In genomic region chr5:52565813-52566531, GRCm38 (mm10) we compare ENCODE assay signal across 7 mouse cellular contexts. TPM values are rescaled to one million over a fixed set of nuclear protein-coding genes. Genes with fewer than 3 reads are reported as not detected.
DNase-seq lines count a peak whose midpoint lies in the region; ATAC-seq lines count a peak whose summit lies in the region.

Gene Lgi2, minus strand, starts transcription at chr5:52566462.

- H3K4me3 ChIP-seq in embryonic facial prominence, embryonic 11.5 days (ENCODE audit: low read depth, low read length), result peak within 1 kb of the TSS; percentile 62
- H3K4me3 ChIP-seq in midbrain, embryonic 14.5 days (replicated peaks; ENCODE audit: low read depth, low read length), result peak within 1 kb of the TSS; percentile 54

- intact Hi-C loops in left cerebral cortex, postnatal 25 days (cut with DNase I), result loop anchor here (5.0 kb wide), 2 partner anchors 51 to 91 kb away; no protein-coding TSS in a partner anchor

- no peaks in the 10 kb centered on the region for H3K36me3 ChIP-seq in embryonic facial prominence, embryonic 11.5 days (replicated peaks; ENCODE audit: control insufficient read depth, insufficient read depth, low read depth, low read length)
- no peaks in the 10 kb centered on the region for H3K36me3 ChIP-seq in midbrain, embryonic 14.5 days (ENCODE audit: control insufficient read depth, insufficient read depth, low read length)

- peak within 1 kb of the TSS; percentile 65 for H3K9ac ChIP-seq in embryonic facial prominence, embryonic 11.5 days (replicated peaks; ENCODE audit: low read length)
- H3K9ac ChIP-seq in midbrain, embryonic 14.5 days (replicated peaks; ENCODE audit: low read length), result peak within 1 kb of the TSS; percentile 74

- H3K9me3 ChIP-seq in embryonic facial prominence, embryonic 11.5 days (replicated peaks; ENCODE audit: control insufficient read depth, low read length), result no peaks in the 10 kb centered on the region; the same call in 1 of the 2 replicates
- H3K9me3 ChIP-seq in midbrain, embryonic 14.5 days (ENCODE audit: control insufficient read depth, low read length), result no peaks in the 10 kb centered on the region

- WGBS in embryonic facial prominence, embryonic 11.5 days, result under 1% methylated on average over 46 of the region's 83 CpGs
- WGBS in midbrain, embryonic 14.5 days, result under 1% methylated on average over 80 of the region's 83 CpGs

- peak within 1 kb of the TSS; percentile 97 for H3K4me2 ChIP-seq in embryonic facial prominence, embryonic 11.5 days (ENCODE audit: low read depth, low read length)
- peak within 1 kb of the TSS; percentile 97 for H3K4me2 ChIP-seq in midbrain, embryonic 14.5 days (ENCODE audit: low read length)

- no peaks in the 10 kb centered on the region for H3K4me1 ChIP-seq in embryonic facial prominence, embryonic 11.5 days (ENCODE audit: control insufficient read depth, insufficient read depth, low read length)
- peaks cover 5% of the 10 kb centered on the region; the same call in 1 of the 2 replicates for H3K4me1 ChIP-seq in midbrain, embryonic 14.5 days (ENCODE audit: control insufficient read depth, insufficient read depth, low read length)

- DNase-seq in ES-CJ7 (ENCODE audit: low read depth, low spot score), result peak; percentile 12
- peak; percentile 41 for DNase-seq in R1 (ENCODE audit: low read depth, low spot score)
- peak; percentile 61 for DNase-seq in embryonic facial prominence, embryonic 11.5 days (ENCODE audit: low spot score)
- peak; percentile 39 for DNase-seq in heart, postnatal 4 days
- peak; percentile 30 to 37 for DNase-seq in left cerebral cortex, postnatal 25 days (ENCODE audit: low spot score in 2 of 2)
- DNase-seq in midbrain, embryonic 14.5 days, result peak; percentile 82

- ATAC-seq in embryonic facial prominence, embryonic 11.5 days (replicated peaks; ENCODE audit: insufficient number of reproducible peaks, low FRiP score, low TSS enrichment, low read depth), result peak; percentile 71
- ATAC-seq in midbrain, embryonic 14.5 days (ENCODE audit: low FRiP score, low TSS enrichment), result peak; percentile 85
- ATAC-seq in inflammation-experienced regulatory T-cells, adult 6 months, result no peak

- H3K27ac ChIP-seq in embryonic facial prominence, embryonic 11.5 days (replicated peaks; ENCODE audit: low read depth, low read length), result no peak within 1 kb of the TSS
- H3K27ac ChIP-seq in midbrain, embryonic 14.5 days (replicated peaks; ENCODE audit: low read depth, low read length), result no peak within 1 kb of the TSS

- H3K27me3 ChIP-seq in embryonic facial prominence, embryonic 11.5 days (ENCODE audit: control insufficient read depth, insufficient read depth, low read length), result no peaks in the 10 kb centered on the region; the same call in 1 of the 2 replicates
- 0 out of 2 replicates have a peak, but pooled peaks cover 7% of the 10 kb centered on the region for H3K27me3 ChIP-seq in midbrain, embryonic 14.5 days (ENCODE audit: control insufficient read depth, insufficient read depth, low read length)

RNA-seq across cellular contexts. Expression of gene Lgi2, which starts in this region (rescaled TPM):
- 1.8 and 1.9 TPM in 2 replicates for polyA plus RNA-seq in embryonic facial prominence, embryonic 11.5 days (2014; fragmentation: Nextera tagmentation; extraction: Ambion mirVana)
- 1 to 10 TPM; 1.6 to 1.9 TPM for total RNA-seq in heart, postnatal 4 days (2021)
- 10 to 100 TPM; 44.6 to 57.0 TPM for total RNA-seq in left cerebral cortex, postnatal 25 days (2021)
- 3.4 and 5.3 TPM in 2 replicates for polyA plus RNA-seq in midbrain, embryonic 14.5 days (2014; fragmentation: Nextera tagmentation; extraction: Ambion mirVana)
- polyA plus RNA-seq in inflammation-experienced regulatory T-cells, adult 6 months (2017; shearing (Covaris generic)), result not detected

Comparison
In these comparisons a context has a peak if more than half of its experiments do, and no peak if none do; other contexts are left out.
1. RNA of gene Lgi2 (total RNA-seq): 44.6 to 57.0 TPM in left cerebral cortex, postnatal 25 days; 1.6 to 1.9 TPM in heart, postnatal 4 days; every median in the first group is over 10 times any median in the second.
2. DNase-seq: peak in every context shown above with its lines; median percentile 82 in midbrain, embryonic 14.5 days; 61 in embryonic facial prominence, embryonic 11.5 days; 41 in R1; 39 in heart, postnatal 4 days; 34 in left cerebral cortex, postnatal 25 days; 12 in ES-CJ7.